Mouse (Mus musculus) CD8-positive naive resting alpha-beta T cell, adult 2 months (primary cell): ENCODE measurements around the gene Spata32.

Experiments
- DNase-seq, 2 experiments: peaks; one replicate each; pipeline ENCODE4 v3.0.0; 2022; ENCODE audit warnings: low read depth in 2 of 2, low spot score in 2 of 2

The Spata32 gene

DNA sequence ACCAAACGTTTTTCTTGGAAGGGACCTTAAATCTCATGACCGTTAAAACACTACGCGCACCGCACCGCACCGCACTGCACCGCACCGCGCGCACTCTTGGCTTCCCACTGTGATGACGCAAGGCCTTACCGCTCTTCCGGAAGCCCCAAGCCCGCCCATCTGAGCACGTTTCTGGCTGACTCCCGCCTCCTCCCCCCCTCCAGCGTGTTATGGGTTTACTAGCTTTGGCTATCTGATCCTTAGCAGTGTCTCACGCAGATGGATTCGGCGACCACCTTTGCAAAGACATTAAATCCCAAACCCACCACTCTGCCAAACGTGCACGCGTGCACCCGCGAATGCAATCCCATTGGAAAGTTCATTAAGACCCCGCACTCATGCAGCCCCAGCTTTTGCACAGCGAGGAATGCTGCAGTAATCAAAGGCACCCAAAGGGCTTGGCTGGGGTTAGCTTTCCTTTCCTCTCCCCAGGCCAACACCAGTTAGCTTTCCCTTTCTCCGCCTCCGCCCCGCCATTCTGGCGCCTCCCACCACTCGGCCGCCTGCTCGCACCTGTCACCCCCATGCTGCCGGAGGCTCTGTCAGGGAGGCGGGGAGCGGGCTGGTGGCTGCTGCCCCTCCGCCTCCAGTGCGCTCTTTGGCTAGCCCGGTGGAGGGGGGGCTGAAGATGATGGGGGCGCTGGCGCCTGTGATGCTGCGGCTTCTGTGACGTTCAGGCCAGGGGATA is at the start of gene Spata32:
TSS of gene Spata32 (minus strand) at position 643 of the 727 bp plus-strand sequence.
- DNase-seq: peak; percentile 75 to 81

DNA sequence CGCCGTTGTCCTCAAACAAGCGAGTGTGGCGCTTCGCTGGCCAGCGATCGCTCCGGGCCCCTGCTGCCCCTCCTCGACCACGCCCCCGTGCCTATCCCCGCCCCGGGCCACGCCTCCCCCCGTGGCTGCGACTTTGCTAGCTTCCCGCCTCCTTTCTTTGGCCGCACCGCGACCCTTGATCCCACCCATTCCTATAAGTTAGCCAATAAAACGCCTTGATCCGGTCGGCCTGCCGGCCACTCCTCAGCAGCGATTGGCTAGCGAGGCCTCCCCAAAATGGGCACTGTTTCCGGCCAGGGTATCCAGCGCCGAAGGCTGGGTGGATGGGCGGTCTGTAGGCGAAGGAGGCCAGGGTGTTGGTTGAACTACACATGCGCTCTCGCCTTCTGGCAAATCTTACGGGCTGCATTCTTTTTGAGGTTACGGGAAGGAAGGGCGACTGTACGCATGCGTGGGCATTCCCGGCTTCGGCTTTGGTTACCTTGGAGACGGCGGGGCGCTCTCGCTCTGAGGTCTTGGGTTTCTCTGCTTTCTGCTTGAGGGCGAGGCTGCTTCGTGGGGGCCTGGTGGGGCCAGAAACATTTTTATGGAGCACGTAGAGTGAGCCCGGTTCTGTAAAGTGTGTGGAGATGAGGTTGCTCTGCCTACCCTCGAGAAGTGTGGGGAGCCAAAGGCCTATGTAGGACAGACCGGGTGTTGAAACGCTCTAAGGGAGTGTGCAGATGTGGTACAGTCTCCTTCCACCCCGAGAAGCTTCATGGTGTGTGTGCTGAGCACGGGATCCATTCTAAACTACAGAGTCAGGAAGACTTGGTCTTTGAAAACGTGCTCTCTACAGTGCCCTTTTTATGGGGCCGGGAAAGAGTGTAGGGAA is 49.4 kb upstream of the Spata32 start, which contains the start of gene Map3k14:
TSS of gene Map3k14 (minus strand) at position 127 of the 874 bp plus-strand sequence.
- DNase-seq: peak; percentile 98

DNA sequence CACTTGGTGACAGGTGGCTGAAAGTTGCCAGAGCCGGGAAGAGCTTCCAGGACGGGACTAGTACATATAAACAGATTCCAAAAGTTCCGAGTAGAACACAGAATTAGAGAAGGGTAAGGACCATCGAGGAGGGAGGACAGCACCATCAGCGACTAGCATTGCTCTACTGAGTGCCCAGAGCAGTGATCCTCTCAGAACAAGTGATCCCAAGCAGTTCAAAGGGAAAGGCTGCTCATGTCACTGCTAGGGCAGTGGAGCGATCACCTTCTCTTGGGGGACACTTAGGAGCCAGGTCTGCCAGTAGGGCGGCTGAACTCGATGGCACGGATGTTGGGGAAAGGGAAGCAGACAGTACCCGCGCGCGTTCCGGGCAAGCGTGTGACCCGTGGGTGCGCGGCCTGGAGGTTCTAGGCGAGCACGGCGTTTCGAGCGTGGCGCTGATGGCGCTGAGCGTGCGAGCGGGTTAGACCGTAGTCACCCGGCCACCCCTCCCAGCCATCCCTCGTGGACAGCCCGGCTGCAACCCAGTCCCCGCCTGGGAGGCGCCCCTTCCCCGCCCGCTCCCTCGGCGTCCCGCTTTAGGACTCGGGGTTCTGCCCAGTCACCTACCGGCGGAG is 48.6 kb upstream of the Spata32 start:
- DNase-seq: peak in 1 of 2 experiments; percentile 48

DNA sequence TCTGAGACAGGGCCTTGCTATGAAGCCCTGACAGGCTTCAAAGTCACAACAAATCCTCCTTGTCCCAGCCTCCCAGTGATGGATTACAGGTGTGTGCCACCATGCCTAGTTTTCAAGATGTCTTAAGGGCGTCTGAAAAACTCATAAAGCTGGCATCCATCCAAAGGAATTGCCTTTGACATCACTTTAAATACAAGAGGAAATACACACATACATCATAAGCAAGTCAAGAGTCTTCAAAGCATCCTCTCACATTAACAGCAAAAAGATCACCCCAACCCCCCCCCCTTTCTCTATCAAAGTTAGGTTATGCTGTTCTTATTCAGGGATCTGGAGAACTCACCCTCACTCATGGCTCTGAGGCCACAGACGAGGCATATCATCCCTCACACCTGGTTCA is 47.6 kb upstream of the Spata32 start:
- DNase-seq: peak in 1 of 2 experiments; percentile 60

DNA sequence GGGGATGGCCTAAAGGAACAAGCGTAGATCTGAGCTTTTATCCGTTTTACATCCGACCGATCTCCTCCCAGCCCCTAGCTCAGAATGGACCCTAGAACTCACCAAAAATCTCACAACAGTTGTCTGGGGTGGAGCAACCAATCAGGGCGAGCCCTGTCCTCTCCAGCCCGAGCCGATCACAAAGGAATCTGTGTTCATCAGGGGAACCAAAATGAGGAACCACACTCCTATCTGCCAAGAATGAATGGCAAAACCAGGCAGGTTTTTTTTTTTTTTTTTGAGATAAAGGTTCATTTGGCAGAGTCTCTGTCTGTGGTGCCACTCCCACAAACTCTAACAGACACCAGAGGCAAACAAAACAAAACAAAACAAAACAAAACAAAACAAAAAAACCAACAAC is 47.0 kb upstream of the Spata32 start:
- no peak for DNase-seq

DNA sequence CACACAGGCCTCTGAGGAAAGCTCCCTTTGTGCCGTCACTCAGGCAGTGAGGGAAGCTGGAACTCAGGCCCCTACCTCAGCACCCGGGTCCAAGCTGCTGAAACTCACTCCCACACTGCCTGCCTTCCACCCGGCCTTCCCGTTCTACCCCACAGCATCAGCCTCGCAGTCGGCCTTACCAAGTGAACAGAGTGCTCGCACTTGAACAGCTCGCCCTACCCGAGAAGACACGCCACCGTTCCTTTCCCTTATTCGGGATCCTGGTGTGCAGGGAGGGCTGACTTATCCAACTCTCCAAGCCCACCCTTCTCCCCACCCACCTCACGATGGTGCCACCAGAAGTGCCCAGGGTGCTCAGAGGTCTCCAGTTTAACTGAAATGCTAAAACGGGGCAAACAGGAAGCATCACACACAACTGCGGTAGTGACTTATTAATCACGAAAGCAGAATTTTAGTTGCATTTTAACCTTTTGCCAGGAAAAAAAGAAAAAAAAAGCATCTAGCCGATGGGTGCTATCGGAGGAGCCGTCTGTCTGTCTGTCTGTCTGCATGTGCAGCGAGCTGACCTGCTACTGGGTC is 46.3 kb upstream of the Spata32 start:
- DNase-seq: no peak

DNA sequence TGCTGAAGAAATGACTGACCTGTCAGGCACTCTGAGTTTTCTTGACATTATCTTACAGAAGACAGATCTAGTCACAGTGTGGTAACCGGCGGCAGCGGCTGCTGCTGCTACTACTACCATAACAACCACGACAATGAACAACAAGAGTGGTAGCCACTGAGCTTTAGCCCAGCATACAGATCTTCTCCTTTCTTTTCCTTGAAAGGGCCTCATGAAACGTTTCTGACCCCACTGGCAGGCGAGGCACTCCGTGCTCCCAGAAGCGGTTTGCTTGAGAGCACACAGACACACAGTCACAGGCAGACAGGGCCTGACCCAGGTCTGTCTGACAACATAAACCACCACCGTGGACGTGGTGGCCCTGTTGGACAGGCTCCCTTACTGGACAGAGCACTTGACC is 45.3 kb upstream of the Spata32 start:
- DNase-seq: no peak

DNA sequence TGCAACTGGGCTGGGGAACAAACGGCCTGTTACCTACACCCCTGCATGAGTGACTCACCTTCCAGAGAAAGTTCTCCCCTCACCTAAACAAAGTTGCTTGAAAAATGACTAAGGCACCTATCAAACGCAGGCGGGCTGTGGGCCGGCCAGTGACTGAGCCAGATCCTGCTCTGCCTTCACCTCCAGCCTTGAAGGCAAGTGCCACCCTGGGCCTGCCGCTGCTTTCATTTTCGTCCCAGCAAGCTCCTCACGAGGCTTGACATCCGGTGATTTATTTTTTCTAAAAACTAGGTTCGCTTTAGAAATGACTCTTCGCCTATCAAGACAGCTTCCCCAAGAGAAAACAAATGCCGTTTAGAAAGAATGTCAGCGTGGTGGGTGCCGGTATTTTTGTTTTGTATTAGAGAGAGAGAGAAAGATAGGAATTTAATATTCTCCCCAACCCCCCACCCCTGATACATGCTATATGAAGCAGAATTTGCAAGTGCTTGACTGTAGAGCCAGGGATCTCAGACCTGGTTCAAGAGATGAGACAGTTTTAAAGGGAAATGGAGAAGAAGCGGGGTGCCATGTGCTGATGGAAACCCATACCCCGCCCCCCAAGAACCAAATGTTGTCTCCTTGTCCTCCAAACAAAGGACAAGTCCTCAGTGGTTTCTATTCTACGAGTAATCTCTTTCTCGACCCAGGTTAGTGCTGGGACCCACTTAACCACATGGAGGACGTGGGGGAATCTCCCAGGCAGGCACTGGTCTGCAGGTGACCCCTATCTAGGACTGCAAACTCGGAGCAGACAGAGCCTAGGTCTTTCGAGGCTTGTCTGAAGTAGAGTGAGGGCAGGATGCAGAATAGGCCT is 44.4 kb upstream of the Spata32 start:
- peak; percentile 66 to 71 for DNase-seq

DNA sequence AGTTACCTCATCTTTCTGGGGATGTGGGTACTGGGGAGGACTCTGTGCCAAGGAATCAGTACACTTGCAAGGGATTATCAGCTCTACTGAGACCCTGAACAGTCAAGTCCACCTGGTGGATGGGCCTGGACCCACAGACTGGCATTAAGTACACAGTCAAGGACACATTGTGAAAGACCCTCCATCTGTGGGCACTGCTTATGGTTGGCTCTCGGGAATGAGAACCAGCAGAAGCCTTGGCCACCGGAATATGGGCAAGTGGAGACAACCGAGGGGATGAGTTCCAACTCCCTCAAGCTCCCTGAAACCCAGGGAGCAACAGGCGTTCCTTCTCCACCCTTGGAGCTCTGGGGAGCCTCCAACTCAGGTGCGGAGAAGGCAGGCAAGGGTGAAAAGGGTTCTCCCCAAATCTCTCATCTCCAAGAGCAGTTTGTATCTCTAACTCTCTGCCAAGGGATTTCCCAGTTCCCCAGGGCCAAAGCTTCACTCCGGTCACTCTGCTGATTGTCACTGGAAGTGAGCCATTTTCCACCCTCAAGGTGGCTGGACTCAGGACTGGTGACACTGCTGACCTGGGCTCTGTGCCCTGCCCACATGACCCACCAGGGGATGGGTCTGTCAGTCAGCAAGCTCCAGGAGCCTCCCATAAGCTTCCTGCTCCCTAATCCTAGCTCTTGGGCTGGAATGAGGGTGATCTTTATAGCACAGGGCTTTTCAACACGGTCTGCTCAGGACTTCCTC is 43.6 kb upstream of the Spata32 start:
- DNase-seq: no peak

DNA sequence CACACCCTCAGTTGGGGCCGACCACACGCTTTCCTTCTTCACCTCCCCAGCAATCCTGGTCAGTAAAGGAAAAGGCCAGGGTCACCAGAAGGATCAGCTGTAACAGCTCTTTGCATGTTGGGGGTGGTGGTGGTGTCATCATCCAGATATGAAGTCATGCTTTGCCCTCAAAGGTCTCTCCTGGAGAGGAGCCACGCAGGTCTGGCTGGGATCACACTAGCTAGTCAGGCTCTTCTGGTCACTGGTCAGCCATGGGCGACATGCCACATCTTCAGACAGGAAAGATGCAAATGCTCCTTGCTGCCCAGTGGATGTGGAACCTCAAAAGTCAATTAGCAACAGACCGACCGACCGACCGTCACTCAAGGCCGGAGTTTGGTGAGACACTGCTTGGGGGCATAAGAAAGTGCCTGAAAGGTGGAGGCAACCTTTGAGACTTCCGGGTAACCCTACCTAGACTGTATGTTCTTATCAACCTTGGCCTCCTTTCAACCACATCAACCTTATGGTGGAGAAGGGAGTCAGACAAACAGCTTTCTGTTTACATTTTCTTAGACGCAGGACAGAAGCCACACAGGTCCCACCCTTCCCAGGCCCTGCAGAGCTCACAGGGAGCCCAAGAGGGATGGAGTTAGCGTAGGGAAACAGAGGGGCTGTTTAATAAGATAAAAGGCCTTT is 42.4 kb upstream of the Spata32 start:
- DNase-seq: peak in 1 of 2 experiments; percentile 31

DNA sequence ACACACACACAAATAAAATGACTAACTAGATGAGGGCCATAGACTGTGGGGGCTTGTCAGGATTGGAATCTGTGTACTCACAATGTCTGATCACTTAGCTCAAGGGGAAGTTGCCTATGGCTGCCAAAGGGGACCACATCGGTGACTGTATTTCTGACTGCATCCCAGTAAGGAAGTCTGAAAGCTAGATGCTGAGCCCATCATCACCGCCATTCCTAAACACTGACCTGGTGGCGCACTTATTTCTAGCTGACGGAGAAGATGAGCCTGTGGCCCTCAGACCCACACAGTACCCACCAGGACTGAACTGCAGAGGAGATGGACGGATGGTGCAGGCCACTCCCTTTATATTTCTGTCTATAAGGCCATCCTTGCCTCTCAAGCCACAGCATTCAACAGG is 41.8 kb upstream of the Spata32 start:
- DNase-seq: no peak

DNA sequence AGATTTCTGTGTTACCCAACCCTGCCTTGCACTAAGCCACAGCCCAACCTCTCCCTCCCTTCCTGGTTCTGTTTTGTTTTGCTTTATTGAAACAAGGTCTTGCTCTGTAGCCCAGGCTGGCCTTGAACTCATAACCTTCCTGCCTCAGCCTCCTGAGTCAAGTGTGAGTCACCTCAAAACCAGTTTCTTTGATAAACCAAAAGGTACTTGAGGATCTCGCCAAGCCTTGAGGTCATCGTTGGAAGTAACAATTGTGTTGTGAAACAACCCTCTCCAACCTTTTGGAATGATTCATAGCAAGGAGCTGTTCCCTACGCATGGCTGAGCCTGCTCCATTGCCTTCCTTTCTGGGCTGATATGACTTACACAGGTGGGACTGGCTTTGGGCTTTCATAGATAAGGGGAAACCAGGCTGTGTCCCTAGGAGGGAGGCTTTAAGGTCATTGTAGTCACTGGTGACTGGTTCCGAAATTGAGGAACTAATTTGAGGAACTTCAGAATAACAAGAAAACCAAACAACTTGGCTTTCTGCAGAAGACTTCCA is 39.8 kb upstream of the Spata32 start:
- DNase-seq: no peak

DNA sequence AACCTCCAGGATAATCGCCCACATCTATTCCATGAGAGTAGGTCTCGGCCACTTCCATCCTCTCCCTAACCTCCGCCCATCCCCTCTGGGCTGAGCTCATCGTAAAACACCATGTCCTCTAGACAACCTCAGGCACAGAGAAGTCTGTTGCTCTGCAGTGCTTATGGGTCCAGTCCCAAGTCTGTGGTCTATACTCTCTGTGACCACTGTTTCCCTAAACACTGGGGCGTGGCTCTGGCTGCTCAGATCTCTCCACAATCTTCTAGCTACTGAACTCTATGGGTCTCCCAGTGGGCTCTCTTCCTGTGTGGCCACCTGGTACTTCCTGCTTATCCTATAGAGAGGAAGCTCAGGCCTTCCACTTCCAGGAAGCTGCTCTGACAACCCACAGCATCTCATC is 35.4 kb upstream of the Spata32 start:
- no peak for DNase-seq

DNA sequence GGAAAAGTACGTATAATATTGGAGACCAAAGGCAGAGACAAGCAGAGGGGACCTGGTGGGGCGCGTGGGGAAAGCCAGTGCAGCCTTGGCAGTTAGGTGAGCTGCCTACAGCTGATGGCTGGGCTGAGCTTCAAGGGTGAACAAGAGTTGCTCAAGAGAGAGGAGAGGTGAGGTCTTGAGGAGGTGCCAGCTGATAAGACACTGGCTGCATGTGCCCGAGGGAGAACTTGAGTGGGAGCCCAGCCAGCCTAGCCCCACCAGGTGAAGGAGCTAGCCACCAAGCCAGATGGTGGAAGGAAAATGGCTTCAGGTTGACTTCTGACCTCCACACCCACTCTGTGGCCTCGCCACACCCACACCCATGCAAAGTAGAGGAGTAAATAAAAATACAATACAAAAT is 34.1 kb upstream of the Spata32 start:
- no peak for DNase-seq

DNA sequence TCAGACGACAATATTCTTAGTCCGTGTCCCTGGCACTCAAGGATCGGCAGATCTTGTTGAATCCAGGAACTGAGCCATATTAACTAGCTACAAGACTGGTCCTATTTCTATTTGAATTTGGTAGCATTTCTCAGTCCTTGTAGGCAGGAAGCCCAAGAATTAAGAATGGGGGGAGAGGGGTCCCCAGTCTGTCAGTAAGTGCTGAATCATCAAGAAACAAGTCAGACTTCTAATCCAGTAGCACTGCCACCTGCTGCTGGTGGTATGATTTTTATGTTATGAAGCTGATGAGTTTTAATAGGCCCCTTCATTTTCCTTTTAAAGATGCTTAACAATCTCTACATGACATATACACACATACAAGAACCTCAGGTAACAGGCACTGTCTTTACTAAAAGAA is 32.1 kb upstream of the Spata32 start:
- no peak for DNase-seq

DNA sequence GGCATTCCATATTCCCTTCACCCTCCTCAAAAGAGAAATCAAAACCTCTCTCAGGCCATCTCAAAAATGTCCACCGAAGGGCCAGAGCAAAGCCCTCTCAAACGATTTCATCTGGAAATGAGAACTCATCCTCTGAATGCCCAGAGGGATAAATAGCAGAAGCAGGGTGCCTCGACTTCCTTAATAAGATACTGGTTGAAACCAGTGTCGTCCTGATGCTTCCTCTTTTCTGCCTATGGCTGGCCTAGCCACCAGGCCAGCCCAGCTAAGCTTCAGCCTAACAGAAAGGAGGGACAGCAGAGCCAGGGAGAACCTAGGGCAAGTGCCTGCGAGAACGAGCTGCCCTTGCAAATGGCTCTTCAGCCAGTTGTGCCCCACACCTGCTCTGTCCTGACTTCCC is 31.3 kb upstream of the Spata32 start:
- no peak for DNase-seq

DNA sequence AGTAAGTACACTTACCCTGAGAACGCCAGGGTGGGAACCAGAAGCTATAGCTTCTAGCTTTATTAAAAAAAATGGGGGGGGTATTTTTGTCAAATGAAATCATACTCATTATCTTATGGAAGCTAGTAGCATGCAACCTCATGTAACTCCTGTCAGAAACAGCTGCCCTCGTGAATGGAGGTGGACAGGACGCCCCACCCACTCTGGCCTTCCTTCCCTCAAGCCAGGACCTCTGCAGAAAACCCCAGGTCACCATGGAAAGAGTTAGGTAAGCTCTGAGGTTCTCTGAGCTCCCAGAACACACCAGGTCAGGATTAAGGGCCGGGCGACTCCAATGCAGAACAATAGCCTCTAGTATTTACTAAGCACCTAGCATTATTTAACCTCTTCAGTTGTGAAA is 30.6 kb upstream of the Spata32 start:
- no peak for DNase-seq

DNA sequence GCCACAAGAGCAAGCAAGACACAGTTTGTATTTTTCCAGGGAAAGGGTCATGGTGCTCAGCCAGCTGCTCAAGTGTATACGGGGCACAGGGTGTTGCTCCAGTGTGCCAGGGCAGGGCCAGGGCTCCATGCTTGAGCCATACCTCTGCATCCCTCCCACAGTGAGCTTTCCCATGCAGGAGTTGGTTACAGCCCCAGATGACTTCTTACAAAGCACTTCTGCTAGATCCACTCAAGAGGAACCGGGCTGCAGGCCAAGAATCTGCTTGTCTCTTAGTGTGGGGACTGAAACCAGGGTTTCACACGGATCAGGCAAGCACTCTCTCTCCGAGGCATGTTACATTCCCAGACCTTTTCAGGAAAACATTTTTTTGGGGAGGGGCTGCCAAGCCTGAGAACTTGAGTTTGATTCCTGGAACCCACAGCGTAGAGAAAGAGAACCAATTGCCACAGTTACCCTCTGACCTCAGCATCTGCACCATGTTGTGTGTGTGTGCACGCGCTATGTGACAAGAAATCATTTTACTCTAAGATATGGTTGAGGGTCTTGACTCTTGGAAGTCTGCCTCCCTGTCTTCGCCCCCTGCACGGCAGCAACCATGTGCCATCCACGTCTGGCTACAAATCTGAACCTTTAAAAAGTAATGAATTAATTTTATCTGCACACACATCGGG is 29.4 kb upstream of the Spata32 start:
- DNase-seq: no peak
